Mouse (Mus musculus): ENCODE measurements around the gene Farsa. TPM values are rescaled to one million over a fixed set of nuclear protein-coding genes. Genes with fewer than 3 reads are reported as not detected.

The Farsa gene
- total RNA-seq, 2 experiments from 2014 or later = 42.5 to 46.0 TPM

GRCm38 (mm10) chr8:84871376-84872308, 14.9 kb downstream of the Farsa start, which contains the start of gene Syce2:
TSS of gene Syce2 (plus strand) at chr8:84872111.
- intact Hi-C loops (cut with DNase I) = no loop called here
- DNase-seq (ENCODE audit: low spot score in 2 of 2) = peak; percentile 26 to 38

GRCm38 (mm10) chr8:84872309-84872965, 15.6 kb downstream of the Farsa start:
- no peak for DNase-seq (ENCODE audit: low spot score in 2 of 2)
- intact Hi-C loops (cut with DNase I) = no loop called here

GRCm38 (mm10) chr8:84873016-84873415, 16.2 kb downstream of the Farsa start:
- intact Hi-C loops (cut with DNase I) = no loop called here
- DNase-seq (ENCODE audit: low spot score in 2 of 2) = no peak

- intact Hi-C loops (cut with DNase I) = no loop called here
- DNase-seq (ENCODE audit: low spot score in 2 of 2) = no peak
Observed at GRCm38 (mm10) chr8:84874339-84874738, 17.6 kb downstream of the Farsa start.

- no peak for DNase-seq (ENCODE audit: low spot score in 2 of 2)
- intact Hi-C loops (cut with DNase I) = no loop called here
Observed at GRCm38 (mm10) chr8:84877297-84878035, 20.7 kb downstream of the Farsa start.

- intact Hi-C loops (cut with DNase I) = no loop called here
Observed at GRCm38 (mm10) chr8:84878915-84879314, 22.1 kb downstream of the Farsa start.

GRCm38 (mm10) chr8:84884728-84885127, 27.9 kb downstream of the Farsa start:
- intact Hi-C loops (cut with DNase I) = no loop called here
- DNase-seq (ENCODE audit: low spot score in 2 of 2) = no peak

More at GRCm38 (mm10) chr8:84878915-84879314, 22.1 kb downstream of the Farsa start:
- DNase-seq (ENCODE audit: low spot score in 2 of 2) = no peak

- no peak for DNase-seq (ENCODE audit: low spot score in 2 of 2)
- intact Hi-C loops (cut with DNase I) = no loop called here
Observed at GRCm38 (mm10) chr8:84888280-84888679, 31.5 kb downstream of the Farsa start.

GRCm38 (mm10) chr8:84889141-84889540, 32.4 kb downstream of the Farsa start:
- DNase-seq (ENCODE audit: low spot score in 2 of 2) = no peak
- intact Hi-C loops (cut with DNase I) = no loop called here

GRCm38 (mm10) chr8:84892993-84893708, 36.4 kb downstream of the Farsa start:
- intact Hi-C loops (cut with DNase I) = no loop called here
- no peak for DNase-seq (ENCODE audit: low spot score in 2 of 2)

GRCm38 (mm10) chr8:84893709-84894134, 36.9 kb downstream of the Farsa start, which contains the start of gene Gcdh:
TSS of gene Gcdh (minus strand) at chr8:84893921.
- DNase-seq (ENCODE audit: low spot score in 2 of 2) = peak; percentile 91 to 99
- intact Hi-C loops (cut with DNase I) = no loop called here

GRCm38 (mm10) chr8:84895963-84896362, 39.2 kb downstream of the Farsa start:
- no peak for DNase-seq (ENCODE audit: low spot score in 2 of 2)
- intact Hi-C loops (cut with DNase I) = no loop called here

- intact Hi-C loops (cut with DNase I) = no loop called here
- no peak for DNase-seq (ENCODE audit: low spot score in 2 of 2)
Observed at GRCm38 (mm10) chr8:84901071-84901470, 44.3 kb downstream of the Farsa start.

GRCm38 (mm10) chr8:84901752-84902151, 45.0 kb downstream of the Farsa start, which contains the start of gene Klf1:
TSS of gene Klf1 (plus strand) at chr8:84901928.
- no peak for DNase-seq (ENCODE audit: low spot score in 2 of 2)
- intact Hi-C loops (cut with DNase I) = loop anchor here (2.0 kb wide), 1 partner anchor 55 kb away; the partner anchor contains the start of gene Calr

- peak in 1 of 2 experiments; percentile 37 for DNase-seq (ENCODE audit: low spot score in 2 of 2)
- intact Hi-C loops (cut with DNase I) = loop anchor here (2.0 kb wide), 1 partner anchor 56 kb away; the partner anchor contains the start of gene Calr
Observed at GRCm38 (mm10) chr8:84902367-84902919, 45.7 kb downstream of the Farsa start.

- intact Hi-C loops (cut with DNase I) = loop anchor here (2.0 kb wide), 1 partner anchor 56 kb away; the partner anchor contains the start of gene Calr
- peak; percentile 91 to 94 for DNase-seq (ENCODE audit: low spot score in 2 of 2)
Observed at GRCm38 (mm10) chr8:84902920-84903661, 46.3 kb downstream of the Farsa start.

- intact Hi-C loops (cut with DNase I) = no loop called here
- no peak for DNase-seq (ENCODE audit: low spot score in 2 of 2)
Observed at GRCm38 (mm10) chr8:84904351-84904750, 47.6 kb downstream of the Farsa start.

- DNase-seq (ENCODE audit: low spot score in 2 of 2) = no peak
- intact Hi-C loops (cut with DNase I) = no loop called here
Observed at GRCm38 (mm10) chr8:84907037-84907436, 50.2 kb downstream of the Farsa start.

Data from left cerebral cortex, postnatal 25 days (tissue).